Mouse (Mus musculus) testis, adult 2 months (tissue): Measurements from ENCODE around the gene Hamp2. TPM values are rescaled to one million over a fixed set of nuclear protein-coding genes. Genes with fewer than 3 reads are reported as not detected.

Source experiments
- H3K27ac ChIP-seq: fragments of 200-500 bp; 2 replicates; pipeline ENCODE4 v1.5.1; 2012; ENCODE audit warnings: low read depth, low read length; ENCODE audit not compliant: control insufficient read depth, insufficient read depth
- H3K27me3 ChIP-seq: fragments of 200-500 bp; 2 replicates; pipeline ENCODE4 v1.6.1; 2012; ENCODE audit warnings: mild to moderate bottlenecking, low read length, moderate library complexity; ENCODE audit not compliant: control insufficient read depth, insufficient read depth
- H3K36me3 ChIP-seq: fragments of 200-500 bp; 2 replicates; pipeline ENCODE4 v1.6.1; 2012; ENCODE audit warnings: mild to moderate bottlenecking, low read length; ENCODE audit not compliant: control insufficient read depth, insufficient read depth
- H3K4me1 ChIP-seq: fragments of 200-500 bp; 2 replicates; pipeline ENCODE4 v1.6.1; 2012; ENCODE audit warnings: low read length; ENCODE audit not compliant: control insufficient read depth, insufficient read depth
- H3K4me3 ChIP-seq: fragments of 200-500 bp; 2 replicates; pipeline ENCODE4 v1.5.1; 2012; ENCODE audit warnings: low read depth, mild to moderate bottlenecking, low read length, moderate library complexity, mixed read lengths; ENCODE audit not compliant: control insufficient read depth
- CTCF ChIP-seq: fragments of 200-500 bp; IDR thresholded peaks from 2 replicates; pipeline ENCODE4 v1.5.1; 2012; ENCODE audit warnings: low read depth, mild to moderate bottlenecking, inconsistent platforms, low read length, moderate library complexity; ENCODE audit not compliant: control insufficient read depth, insufficient read depth, insufficient replicate concordance
- POLR2A ChIP-seq: fragments of 200-500 bp; IDR thresholded peaks from 2 replicates; pipeline ENCODE4 v1.6.1; 2012; ENCODE audit warnings: low read depth, mild to moderate bottlenecking, inconsistent platforms, low read length, moderate library complexity; ENCODE audit not compliant: control insufficient read depth
- polyA plus RNA-seq: library from polyadenylated mRNA; depleted of rRNA; stranded (reverse); fragments of >200 nt; gene quantifications from 2 replicates; pipeline ENCODE4 v1.2.3, GENCODE M21; 2012

The Hamp2 gene
- polyA plus RNA-seq, 1 experiment, result 1.5 TPM

- H3K4me3 ChIP-seq, result peak overlapping the region; percentile 83
- no peaks in the 10 kb centered on the region for H3K27me3 ChIP-seq
- TF ChIP-seq POLR2A (peak; percentile 61), CTCF (no peak)
- no peaks in the 10 kb centered on the region for H3K36me3 ChIP-seq
- peaks cover 10% of the 10 kb centered on the region for H3K4me1 ChIP-seq
- peak overlapping the region; percentile 74 for H3K27ac ChIP-seq
Measured at GRCm38 (mm10) chr7:30957367-30957783, 32.9 kb upstream of the Hamp2 start.

GRCm38 (mm10) chr7:30956756-30957366 lies 32.4 kb upstream of the Hamp2 start, which contains the start of gene Usf2:
Gene Usf2 (minus strand): TSS chr7:30956803.
- Histone ChIP-seq H3K36me3 (no peaks in the 10 kb centered on the region), H3K27ac (peak within 1 kb of the TSS; percentile 87), H3K4me1 (peaks cover 10% of the 10 kb centered on the region), H3K27me3 (no peaks in the 10 kb centered on the region), H3K4me3 (peak within 1 kb of the TSS; percentile 92)
- TF ChIP-seq POLR2A (no peak), CTCF (no peak)

DNA sequence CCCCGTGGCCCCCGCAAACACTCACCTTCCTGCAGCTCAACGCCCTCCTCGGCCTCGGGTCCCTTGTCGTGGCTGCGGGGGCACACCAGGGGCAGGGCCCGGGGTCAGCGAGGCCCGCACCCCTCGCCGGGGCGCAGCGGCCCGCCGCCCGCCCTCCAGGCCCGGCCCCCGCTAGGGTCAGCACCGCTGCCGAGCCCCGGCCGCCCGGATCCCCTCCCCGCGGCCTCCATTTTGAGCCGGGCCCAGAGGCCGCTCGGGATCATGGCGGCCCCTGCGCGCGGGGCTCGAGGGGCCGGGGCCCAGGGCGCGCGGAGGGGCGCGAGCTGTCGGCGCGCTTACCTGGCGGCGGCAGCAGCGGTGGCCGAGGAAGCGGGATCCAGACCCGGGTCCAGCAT lies 31.9 kb upstream of the Hamp2 start:
- Histone ChIP-seq H3K36me3 (no peaks in the 10 kb centered on the region), H3K4me1 (peaks cover 10% of the 10 kb centered on the region), H3K4me3 (peak overlapping the region; percentile 92), H3K27ac (peak overlapping the region; percentile 87), H3K27me3 (no peaks in the 10 kb centered on the region)
- TF ChIP-seq POLR2A (no peak), CTCF (no peak)

GRCm38 (mm10) chr7:30955584-30956356 lies 31.3 kb upstream of the Hamp2 start:
- no peaks in the 10 kb centered on the region for H3K27me3 ChIP-seq
- peaks cover 10% of the 10 kb centered on the region for H3K4me1 ChIP-seq
- H3K27ac ChIP-seq, result peak overlapping the region; percentile 87
- TF ChIP-seq POLR2A (no peak), CTCF (peak; percentile 74)
- no peaks in the 10 kb centered on the region for H3K36me3 ChIP-seq
- peak overlapping the region; percentile 92 for H3K4me3 ChIP-seq

DNA sequence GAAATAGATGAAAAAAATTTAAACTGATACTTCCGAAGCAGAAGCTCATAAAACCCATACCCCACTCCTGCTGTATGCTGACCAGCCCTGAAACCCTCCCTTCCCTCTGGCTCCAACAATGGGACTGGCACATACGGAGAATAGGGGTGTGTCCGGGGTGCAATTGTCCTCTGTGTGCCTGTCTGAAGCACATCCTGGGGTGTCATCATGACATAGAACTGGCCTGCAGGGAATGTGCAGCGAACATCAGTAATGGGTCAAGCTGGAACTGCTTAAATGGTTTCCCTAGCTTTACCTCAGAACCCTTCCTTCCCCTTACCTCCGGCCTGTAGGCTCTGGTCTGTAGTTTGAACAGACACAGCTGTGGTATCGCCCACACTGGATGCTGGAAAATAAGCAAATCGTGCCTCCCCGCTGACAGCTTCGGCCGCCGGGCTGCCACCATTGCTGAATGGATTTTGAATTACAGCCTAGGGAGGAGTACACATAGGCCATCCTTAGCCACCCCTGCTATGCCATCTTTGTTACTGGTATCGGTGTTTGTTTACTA lies 30.6 kb upstream of the Hamp2 start:
- Histone ChIP-seq H3K27ac (no peak overlapping the region), H3K4me1 (peaks cover 10% of the 10 kb centered on the region), H3K36me3 (no peaks in the 10 kb centered on the region), H3K27me3 (no peaks in the 10 kb centered on the region), H3K4me3 (no peak overlapping the region)
- TF ChIP-seq CTCF, result no peak
- no peak for TF ChIP-seq POLR2A

- Histone ChIP-seq H3K27me3 (no peaks in the 10 kb centered on the region), H3K27ac (no peak overlapping the region), H3K36me3 (no peaks in the 10 kb centered on the region), H3K4me3 (no peak overlapping the region), H3K4me1 (peaks cover 10% of the 10 kb centered on the region)
- TF ChIP-seq CTCF (no peak), POLR2A (no peak)
Measured at GRCm38 (mm10) chr7:30954036-30954435, 29.6 kb upstream of the Hamp2 start.

DNA sequence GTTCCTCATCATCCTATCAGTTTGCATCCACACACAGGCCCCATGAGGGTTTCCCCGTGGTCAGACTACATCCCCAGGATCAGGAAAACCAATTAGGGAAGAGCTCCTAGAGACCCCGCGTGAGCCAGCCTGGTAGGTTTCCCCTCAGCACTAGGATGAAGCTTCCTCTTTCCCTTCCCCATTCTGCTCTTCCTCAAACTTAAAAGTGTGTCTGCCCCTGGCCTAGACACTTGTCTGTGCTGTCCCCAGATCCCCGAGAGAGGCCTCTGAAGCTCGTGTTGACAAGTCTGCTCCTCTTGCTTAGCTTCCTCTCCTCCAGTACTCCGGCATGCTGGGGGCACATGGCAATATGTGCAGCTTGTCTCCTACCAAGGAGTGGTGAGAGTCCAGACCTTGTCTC lies 29.0 kb upstream of the Hamp2 start:
- TF ChIP-seq POLR2A (no peak), CTCF (no peak)
- H3K4me1 ChIP-seq, result peaks cover 8% of the 10 kb centered on the region
- H3K4me3 ChIP-seq, result no peak overlapping the region
- H3K36me3 ChIP-seq, result no peaks in the 10 kb centered on the region
- no peaks in the 10 kb centered on the region for H3K27me3 ChIP-seq
- no peak overlapping the region for H3K27ac ChIP-seq
